Mouse (Mus musculus) adrenal gland, postnatal 10 days (tissue): ENCODE data around the gene Fxr2. TPM values are rescaled to one million over a fixed set of nuclear protein-coding genes. Genes with fewer than 3 reads are reported as not detected.
"Not testable (repeated sequence)": the region's sequence is repeated elsewhere in the genome, so short reads cannot be mapped to it uniquely, and the experiment has no call there.

Source experiments
- DNase-seq: peaks from one replicate; pipeline ENCODE4 v3.0.0; 2021; ENCODE audit warnings: mixed read lengths
- total RNA-seq, 2 experiments: library from RNA; stranded (reverse); gene quantifications; 2 replicates each; pipeline ENCODE4 v1.2.3; 2021

Gene Fxr2
- total RNA-seq, 2 experiments from 2014 or later = 61.9 to 80.2 TPM

DNA sequence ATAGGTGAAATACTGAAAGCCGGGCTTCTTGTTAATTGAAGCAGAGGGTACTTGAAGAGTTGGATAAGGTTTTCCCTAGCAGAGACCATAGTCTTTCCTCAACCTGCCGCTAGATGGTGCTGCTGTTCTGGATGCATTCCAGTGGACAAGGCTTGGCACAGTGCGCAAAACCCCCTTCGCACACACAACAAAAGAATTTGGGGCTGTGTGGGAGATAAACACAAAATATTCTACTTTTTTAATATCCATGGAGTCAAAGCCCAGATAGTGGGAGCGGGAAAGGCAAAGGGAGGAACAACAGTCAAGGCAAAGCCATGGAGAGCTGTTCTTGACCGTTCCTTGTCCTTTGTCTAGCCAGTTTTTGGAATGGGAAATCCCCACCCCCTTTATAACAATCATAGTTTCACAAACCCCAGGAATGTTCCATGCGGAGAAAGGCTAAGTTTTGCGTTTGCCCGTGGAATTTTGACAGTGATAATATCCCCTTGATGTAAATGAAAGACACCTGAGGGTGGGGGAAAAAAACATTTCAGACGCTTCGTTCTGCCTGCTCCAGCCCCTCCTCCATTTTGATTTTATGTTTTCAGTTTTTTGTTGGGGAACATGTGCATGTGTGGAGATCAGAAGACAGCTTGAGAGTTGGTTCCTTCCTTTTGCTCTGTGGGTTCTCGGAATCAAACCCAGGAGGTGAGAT is 50.2 kb downstream of the Fxr2 start:
- DNase-seq = peak; percentile 93

GRCm38 (mm10) chr11:69683576-69683975 is 50.8 kb downstream of the Fxr2 start:
- no peak for DNase-seq

GRCm38 (mm10) chr11:69684128-69684745 is 51.4 kb downstream of the Fxr2 start:
- DNase-seq = no peak

- peak; percentile 20 for DNase-seq
Measured at GRCm38 (mm10) chr11:69684936-69685335, 52.1 kb downstream of the Fxr2 start.

- DNase-seq = peak; percentile 83
Measured at GRCm38 (mm10) chr11:69685526-69686148, 52.8 kb downstream of the Fxr2 start, which contains the start of gene Tnfsf13. Gene Tnfsf13, minus strand, starts transcription at chr11:69685784.

DNA sequence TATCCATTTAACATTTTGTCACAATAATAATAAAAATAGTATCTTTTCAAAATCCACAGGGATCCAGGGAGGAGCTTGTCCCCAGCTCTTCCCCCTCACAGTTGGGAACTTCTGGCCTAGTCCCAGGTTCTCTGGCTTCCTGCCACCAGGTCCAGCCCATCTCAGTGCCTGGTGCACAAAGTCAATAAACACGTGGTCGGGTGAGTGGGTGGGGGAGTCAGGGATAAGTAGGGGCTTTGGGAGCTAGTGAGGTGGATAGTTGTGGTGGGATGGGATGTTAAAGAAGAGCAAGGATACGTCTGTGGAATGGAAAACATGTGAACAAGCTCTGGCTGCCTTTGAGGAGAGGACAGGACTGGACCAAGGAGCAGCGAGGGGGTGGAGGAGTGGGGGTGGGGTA is 53.6 kb downstream of the Fxr2 start:
- peak; percentile 80 for DNase-seq

DNA sequence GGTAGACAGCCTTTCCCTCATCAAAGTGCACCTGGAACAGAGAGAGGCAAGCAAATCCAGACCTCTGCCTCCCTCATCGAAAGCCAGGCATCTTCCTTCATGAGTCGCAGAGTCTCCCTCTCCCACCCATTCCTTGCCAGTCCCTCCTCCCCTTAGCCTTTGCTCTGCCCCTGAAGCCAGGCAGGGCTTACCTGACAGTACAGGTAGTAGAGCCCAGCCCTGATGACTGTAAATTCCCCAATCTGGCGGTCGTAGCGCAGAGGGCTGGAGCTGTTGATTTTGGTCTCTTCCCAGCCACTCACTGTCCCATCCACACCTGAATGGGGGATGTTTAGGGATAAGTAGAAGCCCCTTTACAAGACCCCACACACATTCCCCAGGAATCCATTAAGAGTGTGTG is 54.3 kb downstream of the Fxr2 start:
- DNase-seq = no peak

GRCm38 (mm10) chr11:69689891-69690290 is 57.1 kb downstream of the Fxr2 start:
- DNase-seq = no peak

- no peak for DNase-seq
Measured at GRCm38 (mm10) chr11:69692196-69692811, 59.5 kb downstream of the Fxr2 start.

GRCm38 (mm10) chr11:69692863-69693262 is 60.1 kb downstream of the Fxr2 start:
- no peak for DNase-seq

DNA sequence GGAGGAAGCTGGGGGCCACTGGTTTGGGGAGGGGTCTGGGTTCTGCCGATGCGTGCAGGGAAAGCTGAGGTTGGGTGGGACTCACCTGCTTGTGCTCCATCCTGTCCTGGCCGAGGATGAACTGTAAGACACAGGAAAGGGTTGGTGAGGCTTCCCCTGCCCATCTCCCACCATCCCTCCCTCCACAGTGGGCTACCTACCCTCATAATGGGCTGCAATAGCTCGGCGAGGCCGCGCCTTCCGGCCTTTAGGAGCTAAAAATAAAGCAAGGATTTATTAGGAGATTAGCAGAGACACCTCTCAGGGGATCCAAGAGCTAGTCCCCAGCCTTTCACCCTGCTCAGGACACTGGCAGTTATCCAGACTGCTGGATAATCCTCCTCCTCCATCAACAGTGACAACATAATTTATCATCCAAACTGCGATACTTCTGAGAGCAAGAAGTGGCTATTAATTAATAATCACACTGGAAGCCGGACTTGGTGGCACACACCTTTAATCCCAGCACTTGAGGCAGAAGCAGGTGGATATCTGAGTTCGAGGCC is 60.7 kb downstream of the Fxr2 start:
- DNase-seq = no peak

DNA sequence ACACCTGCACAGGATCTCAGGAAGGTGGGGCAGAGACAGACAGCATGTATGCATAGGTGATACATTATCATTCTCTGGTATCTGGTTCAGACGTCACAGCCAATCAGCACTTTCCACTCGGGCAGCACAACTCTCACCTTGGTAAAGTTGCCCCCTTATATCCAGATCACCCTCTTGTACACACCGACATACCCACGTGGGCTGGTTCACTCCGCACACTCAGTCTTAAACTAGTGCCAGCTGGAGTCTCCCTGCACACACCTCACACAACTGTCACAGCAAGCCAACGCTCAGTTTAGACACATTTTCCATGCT is 62.2 kb downstream of the Fxr2 start:
- DNase-seq = no peak

GRCm38 (mm10) chr11:69695361-69696181 is 62.8 kb downstream of the Fxr2 start, which contains the start of the genes Tnfsf12 and Tnfsfm13:
Gene Tnfsf12, minus strand, starts transcription at chr11:69695849.
Gene Tnfsfm13, minus strand, starts transcription at chr11:69696098.
- peak; percentile 82 for DNase-seq

DNA sequence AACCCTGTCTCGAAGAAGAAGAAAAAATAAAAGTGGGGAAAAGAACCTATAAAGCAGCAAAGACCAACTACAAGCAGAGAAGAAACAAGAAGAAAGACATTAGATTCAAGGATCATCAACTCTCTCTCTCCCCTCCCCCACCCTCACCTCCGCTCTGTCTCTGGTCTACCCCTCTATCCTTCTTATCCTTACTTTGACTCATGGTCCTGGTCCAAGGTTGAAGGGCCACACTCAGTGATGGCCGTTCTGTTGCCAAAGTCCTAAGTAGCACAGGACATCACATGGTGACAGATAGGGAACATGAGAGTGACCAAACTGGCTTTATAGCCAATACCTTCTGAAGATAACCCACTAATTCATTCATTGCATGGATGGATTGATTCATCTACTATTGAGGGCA is 64.6 kb downstream of the Fxr2 start:
- DNase-seq = no peak

GRCm38 (mm10) chr11:69698574-69698973 is 65.8 kb downstream of the Fxr2 start:
- DNase-seq = no peak

GRCm38 (mm10) chr11:69699595-69699994 is 66.8 kb downstream of the Fxr2 start:
- DNase-seq = no peak

GRCm38 (mm10) chr11:69702886-69703285 is 70.1 kb downstream of the Fxr2 start:
- DNase-seq = not testable (repeated sequence)
